Comparison of ENCODE assay signal across 12 mouse cellular contexts in the genomic region with DNA sequence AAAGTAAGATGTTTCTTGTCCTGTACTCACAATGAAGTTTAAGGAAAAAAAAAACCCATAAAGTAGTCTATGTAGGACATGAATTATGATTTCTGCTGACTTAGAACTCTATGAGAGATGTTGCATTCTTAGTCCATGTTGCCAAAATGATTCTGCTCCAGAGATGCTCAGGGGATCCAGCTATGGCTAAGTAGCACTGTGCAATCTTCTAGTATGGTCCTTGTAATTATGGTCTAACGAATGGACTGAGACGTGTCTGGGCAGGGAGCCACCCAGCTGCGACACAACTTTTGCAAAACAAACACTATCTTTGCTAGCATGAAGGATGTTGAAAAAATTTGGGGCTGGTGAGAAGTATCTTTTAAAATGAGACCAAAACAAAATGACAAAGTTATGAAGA. TPM values are rescaled to one million over a fixed set of nuclear protein-coding genes. Genes with fewer than 3 reads are reported as not detected.
A peak's percentile ranks its signal among the peaks of the same experiment; 100 is the strongest.
DNase-seq lines count a peak whose midpoint lies in the region.
"Had no signal": no experiment of that assay in that cellular context is flagged by ENCODE, and none has a peak within 500 bp of the region (broad histone marks: within the 10 kb centered on the region; RNA-seq: fewer than 3 reads in every experiment).

No protein-coding gene starts in this region.

- peak; percentile 30 for DNase-seq in kidney, postnatal 14 days
- no peak for DNase-seq in kidney, adult 9 months
- DNase-seq in gastrocnemius, adult 8-10 months (ENCODE audit: low spot score in 2 of 2) = peak; percentile 34 to 57
- peak; percentile 59 to 67 for DNase-seq in heart, adult 9 months (ENCODE audit: low spot score in 2 of 2)
- peak; percentile 12 for DNase-seq in lung, postnatal 25 days (ENCODE audit: low spot score)
- no peak for DNase-seq in layer of hippocampus, adult 8-10 months (ENCODE audit: low spot score in 2 of 2)
- no peak for DNase-seq in adrenal gland, postnatal 25 days
- DNase-seq: cerebellum, adult 9-11 months; forebrain, postnatal 0 days; kidney, adult 2 months; liver, embryonic 13.5 days; thymus, adult 18-20 months had no signal

RNA-seq across cellular contexts. Expression of gene Bbox1, which starts 45.1 kb away (rescaled TPM):
- total RNA-seq in gastrocnemius, adult 8-10 months (2022) = under 1 TPM in 3 of 4 experiments, not detected in 1; 0.07 to 0.65 (median 0.62) TPM
- 1 to 10 TPM; 1.1 to 2.0 (median 1.3) TPM for total RNA-seq in layer of hippocampus, adult 8-10 months (2022)
- 1.4 TPM in 1 of 2 replicates, not detected in the other for total RNA-seq in adrenal gland, postnatal 25 days (2021)

Comparison
In these comparisons a context has a peak if more than half of its experiments do, and no peak if none do; other contexts are left out.
1. DNase-seq: peak in kidney, postnatal 14 days (single experiment), gastrocnemius, adult 8-10 months (2 of 2), heart, adult 9 months (2 of 2) and lung, postnatal 25 days (single experiment); none in kidney, adult 9 months (single experiment), layer of hippocampus, adult 8-10 months (0 of 2) and adrenal gland, postnatal 25 days (single experiment).